ENCODE assay signal across 11 mouse cellular contexts in genomic region chr11:114571144-114571869, GRCm38 (mm10).
A peak's percentile ranks its signal among the peaks of the same experiment; 100 is the strongest.
DNase-seq lines count a peak whose midpoint lies in the region; ATAC-seq and TF ChIP-seq lines count a peak whose summit lies in the region.
"Had no signal": no experiment of that assay in that cellular context is flagged by ENCODE, and none has a peak within 500 bp of the region (broad histone marks: within the 10 kb centered on the region; RNA-seq: fewer than 3 reads in every experiment).

No protein-coding gene starts in this region.

- H3K9me3 ChIP-seq in embryonic facial prominence, embryonic 10.5 days = peaks cover 9% of the 10 kb centered on the region; the same call in 1 of the 2 replicates

- no peak overlapping the region for H3K27ac ChIP-seq in layer of hippocampus, adult 2 months
- no peak overlapping the region for H3K27ac ChIP-seq in embryonic facial prominence, embryonic 10.5 days (replicated peaks)
- H3K27ac ChIP-seq: hindbrain, embryonic 14.5 days had no signal

- peak; percentile 51 for TF ChIP-seq CTCF in layer of hippocampus, adult 2 months (conservative IDR thresholded peaks at IDR 0.05)

- H3K27me3 ChIP-seq in embryonic facial prominence, embryonic 10.5 days (replicated peaks; ENCODE audit: low read depth, poor library complexity, severe bottlenecking) = peaks cover 46% of the 10 kb centered on the region

- no peak overlapping the region for H3K4me3 ChIP-seq in layer of hippocampus, adult 2 months
- H3K4me3 ChIP-seq in embryonic facial prominence, embryonic 10.5 days = no peak overlapping the region

- peaks cover 31% of the 10 kb centered on the region for H3K4me1 ChIP-seq in embryonic facial prominence, embryonic 10.5 days

- intact Hi-C loops in left cerebral cortex, postnatal 10 days (cut with DNase I) = no loop called here

- DNase-seq in embryo, embryonic 10.5 days (ENCODE audit: low spot score) = peak; percentile 21
- DNase-seq in embryo, embryonic 9.5 days (ENCODE audit: extremely low spot score) = no peak
- no peak for DNase-seq in layer of hippocampus, adult 2 months (ENCODE audit: low spot score in 2 of 2)
- DNase-seq in layer of hippocampus, adult 8-10 months (ENCODE audit: low spot score in 2 of 2) = no peak
- peak; percentile 20 for DNase-seq in embryonic facial prominence, embryonic 10.5 days (ENCODE audit: low spot score)
- DNase-seq in cerebellum, postnatal 36 days = no peak
- no peak for DNase-seq in left cerebral cortex, postnatal 10 days (ENCODE audit: extremely low spot score in 1 of 2, low spot score in 2 of 2)
- DNase-seq: B cell, adult 2 months; cerebellum, adult 8-10 months had no signal

- WGBS in embryonic facial prominence, embryonic 10.5 days = 44% methylated on average over 20 of the region's 20 CpGs

- peak; percentile 67 for ATAC-seq in megakaryocyte, adult 5-6 weeks (ENCODE audit: poor library complexity, severe bottlenecking)

- no peaks in the 10 kb centered on the region for H3K36me3 ChIP-seq in embryonic facial prominence, embryonic 10.5 days (replicated peaks)

Comparison
In these comparisons a context has a peak if more than half of its experiments do, and no peak if none do; other contexts are left out.
1. DNase-seq: peak in embryo, embryonic 10.5 days (single experiment) and embryonic facial prominence, embryonic 10.5 days (single experiment); none in embryo, embryonic 9.5 days (single experiment), layer of hippocampus, adult 2 months (0 of 2), layer of hippocampus, adult 8-10 months (0 of 2), cerebellum, postnatal 36 days (0 of 2) and left cerebral cortex, postnatal 10 days (0 of 2).